Mouse (Mus musculus) 3T3-L1 (cell line): ENCODE data around the gene Tbc1d12.

Experiments
- DNase-seq: peaks from one replicate; pipeline ENCODE4 v3.0.0-alpha.2; 2015; ENCODE audit warnings: low read depth, low spot score

The Tbc1d12 gene

DNA sequence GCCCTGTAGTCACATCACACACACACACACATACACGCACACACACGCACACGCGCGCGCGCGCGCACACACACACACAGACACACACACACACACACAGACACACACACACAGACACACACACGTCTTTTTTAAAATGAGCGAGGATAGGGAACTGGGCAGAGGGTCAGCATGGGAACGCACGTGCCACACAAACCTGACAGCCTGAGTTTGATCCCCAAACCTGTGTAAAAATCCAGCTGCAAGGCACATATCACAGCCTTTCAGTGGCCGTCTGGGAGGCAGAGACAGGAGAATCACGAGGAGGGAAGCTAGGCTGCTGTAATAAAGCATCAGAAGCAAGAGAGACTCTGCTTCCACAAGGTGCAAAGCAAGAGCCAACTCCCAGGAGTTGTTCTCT, 78.5 kb downstream of the Tbc1d12 start:
- DNase-seq, result no peak

DNA sequence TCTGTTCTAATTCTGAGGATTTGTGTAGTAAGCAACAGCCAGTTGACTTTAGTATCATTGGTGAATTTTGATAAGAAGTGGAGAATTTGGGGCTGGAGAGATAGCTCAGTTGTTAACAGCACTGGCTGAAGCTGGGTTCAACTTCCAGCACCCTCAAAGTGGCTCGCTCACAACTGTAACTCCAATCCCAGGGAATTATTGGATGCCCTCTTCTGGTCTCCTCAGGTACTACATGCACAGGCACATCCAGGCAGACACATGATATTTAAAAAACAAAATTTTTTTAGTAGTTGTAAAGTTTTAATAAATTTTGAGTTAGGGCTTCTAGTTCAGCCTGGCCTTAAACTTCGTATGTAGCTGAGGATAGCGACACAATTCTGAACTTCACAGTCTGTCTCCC, 79.3 kb downstream of the Tbc1d12 start:
- peak; percentile 78 for DNase-seq

DNA sequence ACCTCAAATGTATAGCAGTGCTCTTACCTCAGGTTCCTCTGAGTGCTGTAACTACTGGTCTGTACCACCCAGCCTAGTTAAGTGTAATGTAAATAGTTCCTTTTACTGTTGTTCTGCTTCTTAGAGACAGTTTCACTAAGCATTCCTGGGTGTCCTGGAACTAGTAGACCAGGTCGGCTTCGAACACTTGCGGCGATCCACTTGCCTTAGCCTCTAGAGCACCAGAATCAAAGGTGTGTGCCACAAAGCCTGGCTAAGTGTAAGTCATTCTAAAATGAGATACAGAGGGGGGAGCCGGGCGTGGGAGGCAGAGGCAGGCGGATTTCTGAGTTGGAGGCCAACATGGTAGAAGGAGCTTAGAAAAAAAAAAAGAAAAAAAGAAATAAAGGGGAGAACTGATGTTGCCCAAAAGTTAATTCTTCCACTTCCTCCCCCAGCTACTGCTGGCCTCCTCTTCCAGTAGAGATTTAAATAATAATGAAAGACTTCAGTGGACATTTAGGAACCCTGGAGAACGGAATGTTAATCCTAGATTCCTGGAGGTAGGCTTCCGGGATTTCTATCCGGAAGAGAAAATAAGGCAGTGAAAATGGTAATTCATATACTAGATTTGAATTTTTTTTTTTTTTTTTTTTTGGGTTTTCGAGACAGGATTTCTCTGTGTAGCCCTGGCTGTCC, 92.2 kb downstream of the Tbc1d12 start:
- no peak for DNase-seq

DNA sequence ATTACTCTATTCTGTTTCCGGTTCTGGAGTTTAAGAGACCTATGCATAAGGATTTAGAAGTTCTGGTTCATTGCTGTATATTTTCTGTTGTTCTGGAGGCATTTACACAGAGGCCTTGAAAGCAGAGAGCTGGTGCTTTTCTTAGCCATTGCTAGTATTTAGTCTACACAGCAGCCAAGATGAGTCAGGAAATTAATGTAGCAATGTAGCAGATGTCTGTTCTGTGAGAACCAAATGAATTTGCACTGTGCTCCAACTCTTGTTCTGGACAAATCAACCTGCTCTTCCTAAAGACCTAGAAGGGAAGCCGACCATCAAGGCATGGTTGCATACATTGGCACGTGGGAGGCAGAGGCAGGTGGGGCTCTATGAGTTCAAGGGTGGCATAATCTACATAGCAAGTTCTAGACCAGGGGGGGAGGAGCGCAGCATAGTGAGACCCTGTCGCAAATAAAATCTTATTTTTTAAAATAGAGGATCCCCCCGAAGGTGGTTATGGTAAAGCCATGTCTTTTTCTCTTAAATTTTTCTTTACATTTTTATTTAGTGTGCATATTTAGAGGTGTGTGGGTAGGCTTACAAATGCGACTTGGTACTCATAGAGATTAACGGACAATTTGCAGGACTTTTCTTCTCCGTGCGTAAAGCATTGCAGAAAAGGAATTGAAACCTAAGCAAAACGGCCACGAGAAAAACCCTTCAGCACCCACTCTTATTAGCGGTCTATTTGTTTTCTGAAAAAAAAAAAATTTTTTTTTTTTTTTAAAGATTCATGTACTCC, 93.3 kb downstream of the Tbc1d12 start:
- DNase-seq, result no peak

DNA sequence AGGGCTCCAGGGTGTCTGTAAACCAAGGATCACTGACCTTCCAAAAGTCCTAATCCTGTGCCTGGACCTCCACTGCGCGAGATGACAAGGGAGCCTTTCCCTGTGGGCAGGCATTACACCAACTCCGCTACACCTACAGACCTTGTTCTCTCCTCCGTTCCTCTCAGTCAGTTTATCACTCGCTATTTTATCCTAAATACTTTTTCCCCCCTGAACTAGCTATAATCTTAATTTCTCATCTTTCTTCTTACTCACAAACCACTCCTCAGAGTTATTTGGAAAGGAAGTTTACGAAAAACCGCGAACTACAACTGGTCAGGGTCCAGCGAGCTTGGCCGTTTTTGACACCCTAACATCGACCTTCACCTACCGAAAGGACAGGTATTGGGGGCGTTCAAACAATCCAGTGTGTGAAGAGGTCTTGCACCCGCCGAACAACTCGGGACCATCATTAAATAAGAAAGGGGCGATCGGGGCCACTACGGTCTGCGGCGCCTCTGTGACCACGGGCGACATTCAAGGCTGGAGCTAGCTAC, 93.9 kb downstream of the Tbc1d12 start:
- DNase-seq, result peak; percentile 25

DNA sequence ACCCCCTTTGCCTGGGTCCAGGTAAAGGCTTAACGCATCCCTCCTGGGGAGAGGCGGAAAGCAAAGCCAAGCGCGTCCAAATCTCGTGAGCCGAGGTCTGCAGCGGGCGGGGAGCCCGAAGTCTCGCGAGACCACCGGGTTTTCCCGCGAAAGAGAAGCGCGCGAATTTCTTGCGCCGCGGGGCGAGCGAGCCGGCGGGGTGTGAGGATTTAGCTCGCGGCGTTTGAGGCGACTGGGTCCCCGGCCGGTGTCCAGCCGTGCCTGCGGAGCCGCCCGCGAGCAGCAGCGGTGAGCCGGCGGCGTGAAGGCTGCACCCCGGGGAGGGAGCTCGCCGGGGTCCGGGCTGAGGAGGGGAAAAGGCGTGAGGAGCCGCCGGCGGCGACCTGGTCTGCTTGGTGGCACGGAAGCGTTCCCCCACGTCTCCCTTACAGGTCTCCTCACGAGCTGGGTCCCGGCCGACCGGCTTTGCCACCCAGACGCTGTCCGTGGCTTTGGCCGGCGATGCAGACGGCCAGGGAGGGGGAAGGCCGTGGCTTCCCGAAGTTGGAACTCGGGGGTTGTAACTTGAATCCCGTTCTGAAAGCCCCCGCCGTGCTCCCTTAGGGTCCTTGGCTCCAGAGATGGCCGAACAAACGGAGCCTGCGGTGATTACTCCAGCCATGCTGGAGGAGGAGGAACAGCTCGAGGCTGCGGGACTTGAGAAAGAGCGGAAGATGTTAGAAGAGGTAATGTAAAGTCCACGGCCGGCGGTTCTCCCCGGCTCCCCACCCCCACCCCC, 94.6 kb downstream of the Tbc1d12 start, which contains the start of gene Hells:
Gene Hells, plus strand, starts transcription at position 128 of the 778 bp plus-strand sequence.
- peak; percentile 92 for DNase-seq

DNA sequence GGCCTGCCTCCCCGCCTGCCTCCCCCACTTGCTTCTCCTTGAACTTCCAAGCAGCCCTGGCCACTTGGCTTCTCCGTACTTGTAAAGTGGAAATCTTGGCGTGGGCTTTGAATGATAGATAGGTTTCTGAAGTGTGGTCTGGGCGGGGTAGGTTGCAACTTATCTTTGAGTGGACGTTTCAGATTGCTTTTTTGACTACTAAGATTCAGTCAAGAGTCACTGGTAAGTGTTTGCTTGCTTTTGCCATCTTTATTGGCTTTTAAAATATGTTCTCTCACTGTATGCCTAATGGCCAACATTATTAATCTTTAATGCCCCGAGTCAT, 95.1 kb downstream of the Tbc1d12 start:
- DNase-seq, result no peak

DNA sequence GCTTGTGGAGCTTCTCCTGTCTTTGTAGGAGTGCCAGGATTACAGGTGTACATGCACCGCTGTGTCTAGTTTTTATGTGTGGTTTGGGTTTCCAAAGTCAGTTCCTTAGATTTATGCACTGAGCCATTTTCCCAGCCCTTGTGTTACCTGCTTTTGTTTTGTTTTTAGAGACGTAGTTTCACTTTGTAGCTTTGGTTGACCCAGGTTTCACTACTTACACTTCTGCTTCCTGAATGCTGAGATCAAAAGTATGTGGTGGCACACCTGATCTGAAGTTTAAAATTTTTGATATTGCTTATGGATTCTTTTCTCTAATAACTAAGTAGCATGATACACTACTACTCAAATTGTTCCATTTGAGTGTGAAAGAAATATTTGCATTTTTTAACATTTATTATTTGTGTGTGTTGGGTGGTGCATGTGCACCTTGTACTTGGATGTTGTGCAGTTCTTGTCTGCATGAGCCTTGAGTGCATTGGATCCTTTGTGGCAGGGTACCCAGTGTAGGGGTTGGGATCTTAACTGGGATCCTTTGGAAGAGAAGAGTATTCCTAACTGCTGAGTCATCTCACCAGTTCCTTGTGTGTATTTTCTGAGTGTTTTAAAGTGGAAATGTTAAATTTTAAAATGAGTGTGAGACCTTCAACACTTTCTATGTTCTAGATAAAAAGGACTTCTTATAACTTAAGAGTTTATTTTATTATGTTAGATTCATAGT, 108.4 kb downstream of the Tbc1d12 start:
- peak; percentile 61 for DNase-seq
